Mouse (Mus musculus): Measurements from ENCODE around the gene St5. TPM values are rescaled to one million over a fixed set of nuclear protein-coding genes. Genes with fewer than 3 reads are reported as not detected.

St5 gene
- polyA plus RNA-seq, 2 experiments from 2014 or later = 1.8 to 3.9 TPM

DNA sequence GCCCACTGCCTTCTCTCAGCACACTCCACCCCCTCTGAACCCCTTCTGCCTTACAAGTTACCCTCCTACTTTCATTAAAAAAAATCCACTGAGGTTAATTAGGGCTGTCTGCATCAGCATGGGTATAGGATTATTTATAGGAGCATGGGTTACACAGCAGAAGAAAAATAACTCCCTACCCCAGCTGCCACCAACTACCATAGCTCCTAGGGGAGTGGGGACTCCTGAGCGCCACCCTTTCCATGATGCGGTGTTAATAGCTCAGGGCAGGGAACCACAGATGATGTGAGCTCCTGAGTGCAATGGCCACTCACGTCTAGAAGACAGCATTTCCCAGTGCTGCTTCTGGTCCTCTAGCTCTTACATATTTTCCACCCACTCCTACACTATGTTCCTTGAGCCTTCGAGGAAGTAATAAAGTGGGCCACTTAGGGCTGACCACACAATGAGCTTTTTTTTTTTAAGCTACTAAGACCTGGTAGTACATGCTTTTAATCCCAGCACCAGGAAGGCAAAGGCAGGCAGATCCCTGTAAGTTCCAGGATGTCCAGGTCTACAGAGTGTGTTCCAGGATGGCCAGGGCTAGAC lies 139.5 kb downstream of the St5 start:
- no peak for ATAC-seq

DNA sequence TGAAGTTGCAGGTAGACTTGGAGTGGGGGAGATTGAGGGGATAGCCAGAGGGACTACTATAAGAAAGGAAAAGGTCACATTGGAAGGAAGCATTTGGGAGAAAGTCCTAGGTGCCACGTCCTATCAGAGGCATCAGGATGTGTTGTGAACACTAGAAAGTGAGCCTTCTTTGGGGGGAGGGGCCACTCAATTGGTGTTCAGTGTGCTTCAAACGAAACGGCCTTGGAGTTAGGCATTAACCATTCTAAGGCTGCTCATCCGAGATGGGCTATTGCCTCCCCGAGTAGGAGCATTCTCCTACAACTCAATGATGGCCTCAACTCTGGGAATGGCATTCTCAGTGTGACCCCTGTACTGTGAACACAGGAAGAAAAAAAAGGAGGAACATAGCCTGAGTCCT lies 140.7 kb downstream of the St5 start:
- ATAC-seq = no peak

DNA sequence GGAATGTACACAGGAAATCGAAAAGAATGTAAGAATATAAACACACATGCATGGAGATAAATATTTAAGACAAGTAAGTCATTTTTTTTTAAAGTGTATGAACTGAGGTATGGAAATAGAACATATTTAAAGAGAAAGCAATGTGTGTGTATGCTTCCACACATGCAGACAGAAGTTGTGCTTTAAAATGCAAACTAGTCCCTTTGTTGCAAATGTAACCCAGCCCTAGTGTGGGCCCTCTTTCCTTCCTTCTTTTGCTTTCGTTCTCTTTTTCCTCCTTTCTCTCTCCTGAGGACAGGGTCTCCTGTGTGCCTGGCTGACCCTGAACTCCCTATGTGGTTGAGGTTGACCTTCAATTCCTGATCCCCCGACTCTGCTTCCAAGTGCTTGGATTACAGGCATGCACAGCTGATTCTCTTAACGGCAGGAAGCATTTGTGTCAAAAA lies 141.2 kb downstream of the St5 start:
- ATAC-seq = no peak

DNA sequence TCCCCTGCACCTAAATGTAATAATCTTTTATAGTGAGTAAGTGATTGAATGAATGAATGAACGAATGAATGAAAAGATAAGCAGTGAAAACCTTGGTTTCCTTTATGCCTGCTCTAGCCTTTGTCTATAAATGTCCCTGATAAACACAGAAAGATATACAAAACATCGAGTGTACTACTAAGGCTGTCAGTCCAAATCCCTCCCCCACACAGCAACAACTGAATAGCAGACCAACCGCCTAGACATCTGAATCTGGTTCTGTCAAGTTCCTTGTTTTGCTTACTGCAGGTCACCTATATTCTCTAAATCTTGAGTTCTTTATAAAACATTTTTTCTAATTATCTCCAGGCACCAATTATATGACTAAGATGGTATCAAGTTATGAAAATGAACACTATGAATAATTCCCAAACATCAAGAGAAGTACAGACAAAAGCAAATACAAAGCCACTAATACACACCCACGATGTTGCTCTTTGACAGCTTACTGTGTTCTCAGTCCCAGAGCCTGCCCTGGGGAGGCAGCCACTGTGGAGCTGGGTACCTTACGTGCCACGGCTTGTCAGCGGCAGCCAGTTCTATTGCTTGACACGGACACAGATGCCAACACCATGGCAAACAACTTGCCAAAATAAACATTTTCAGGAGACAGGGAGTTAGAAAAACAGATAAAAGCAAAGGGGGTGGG lies 141.8 kb downstream of the St5 start:
- no peak for ATAC-seq

DNA sequence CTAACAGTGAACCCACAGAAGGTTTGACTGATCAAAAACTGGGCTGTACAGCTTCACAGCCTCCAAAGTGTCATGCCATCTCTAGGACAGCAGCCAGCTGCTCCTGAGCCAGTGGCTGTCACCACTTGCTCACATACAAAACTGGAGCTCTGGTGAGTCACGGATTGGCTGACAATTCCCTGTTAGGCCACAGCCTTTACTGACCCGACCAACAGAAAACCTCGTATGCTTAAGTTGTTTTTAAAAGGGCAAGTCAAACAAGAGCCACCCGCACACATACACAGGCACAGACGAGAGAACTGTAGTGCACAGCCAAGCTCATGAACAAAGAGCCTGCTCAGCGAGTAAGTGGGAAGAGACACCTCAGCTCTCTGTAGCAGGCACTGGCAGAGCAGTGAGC lies 143.9 kb downstream of the St5 start:
- no peak for ATAC-seq

DNA sequence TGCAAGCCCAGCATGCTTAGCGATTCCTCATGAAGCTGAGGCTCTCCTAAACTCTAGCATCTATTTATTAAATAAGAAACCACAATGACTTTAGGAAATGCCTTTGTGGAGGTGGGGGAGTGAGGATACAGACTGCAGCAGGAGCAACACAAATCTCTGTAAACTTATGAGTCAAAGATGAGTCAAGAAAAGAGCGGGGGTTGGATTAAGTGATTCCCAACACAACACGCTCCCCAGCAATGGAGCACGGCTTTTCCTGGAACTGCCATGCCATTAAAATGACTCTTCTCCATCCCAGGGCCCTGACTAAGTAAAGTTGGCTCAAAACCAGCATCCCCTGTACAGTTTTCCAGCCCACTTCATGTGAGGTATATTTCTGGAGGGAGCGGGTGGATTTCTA lies 156.7 kb downstream of the St5 start:
- ATAC-seq = no peak

DNA sequence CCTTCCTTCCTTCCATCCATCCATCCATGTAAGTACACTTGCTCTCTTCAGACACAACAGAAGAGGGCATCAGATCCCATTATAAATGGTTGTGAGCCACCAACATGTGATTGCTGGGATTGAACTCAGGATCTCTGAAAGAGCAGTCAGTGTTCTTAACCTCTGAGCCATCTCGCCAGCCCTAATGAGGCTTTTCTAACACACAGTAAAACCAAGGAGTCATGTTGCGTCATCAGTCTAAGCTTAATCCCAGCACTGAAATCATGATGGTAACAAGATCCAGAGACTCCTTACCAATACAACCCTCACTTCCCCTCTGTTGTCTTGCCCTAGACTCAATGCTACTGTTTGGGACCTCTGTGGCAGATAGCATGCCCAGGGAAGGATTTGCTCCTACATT lies 157.2 kb downstream of the St5 start:
- no peak for ATAC-seq

DNA sequence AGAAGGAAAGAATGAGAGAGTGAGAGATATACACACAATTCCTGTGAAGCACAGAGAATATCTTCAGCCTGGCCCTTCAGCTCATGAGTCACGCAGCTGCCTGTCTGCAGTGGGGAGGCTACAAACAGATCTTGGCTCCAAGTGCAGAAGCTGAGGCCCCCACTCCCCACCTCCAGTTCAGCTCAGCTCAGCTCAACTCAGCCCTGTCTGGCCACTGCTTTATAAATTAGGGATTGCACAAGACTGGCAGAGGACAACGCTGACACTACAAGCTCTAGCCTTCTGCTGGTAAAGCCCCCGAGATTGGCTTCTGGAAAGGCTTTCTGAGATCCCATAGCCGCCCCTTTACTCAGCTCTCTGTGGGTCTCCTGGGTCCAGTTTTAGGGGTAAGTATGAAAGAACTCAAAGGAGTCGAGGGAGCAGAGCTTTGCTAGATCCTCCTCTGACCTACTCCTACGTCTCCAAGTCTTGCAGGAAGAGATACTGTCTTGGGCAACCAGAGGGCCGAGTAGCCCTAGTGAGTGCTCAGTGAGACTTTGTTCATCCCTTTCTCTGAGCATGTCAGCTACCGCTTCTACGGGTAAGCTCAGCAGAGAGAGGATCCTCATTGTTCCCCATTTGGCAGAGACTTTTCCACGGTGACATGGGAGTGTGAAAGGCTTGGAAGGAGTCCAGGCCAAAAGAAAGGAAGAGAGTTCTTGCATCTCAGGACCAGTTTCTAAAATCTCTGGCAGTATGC lies 158.0 kb downstream of the St5 start:
- ATAC-seq = no peak

DNA sequence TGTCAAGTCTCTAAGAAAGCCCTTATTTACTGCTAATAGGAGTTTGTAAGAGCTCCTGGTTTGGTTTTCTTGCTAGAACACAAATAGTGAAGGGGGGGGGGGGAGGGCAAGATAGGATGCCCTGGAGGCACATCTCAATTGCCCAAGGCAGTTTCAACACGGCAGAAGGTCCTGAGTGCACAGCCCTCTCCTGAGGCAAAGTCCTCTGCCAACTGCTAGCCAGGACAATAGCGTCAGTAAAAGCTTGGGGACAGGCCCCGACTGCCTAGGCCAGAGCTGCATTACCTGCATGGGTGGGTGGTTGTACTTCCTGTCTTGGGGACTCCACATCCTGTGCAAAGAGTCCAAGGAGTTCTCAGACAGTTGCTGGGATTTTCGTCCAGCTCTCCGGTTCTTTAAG lies 158.6 kb downstream of the St5 start:
- ATAC-seq = no peak

DNA sequence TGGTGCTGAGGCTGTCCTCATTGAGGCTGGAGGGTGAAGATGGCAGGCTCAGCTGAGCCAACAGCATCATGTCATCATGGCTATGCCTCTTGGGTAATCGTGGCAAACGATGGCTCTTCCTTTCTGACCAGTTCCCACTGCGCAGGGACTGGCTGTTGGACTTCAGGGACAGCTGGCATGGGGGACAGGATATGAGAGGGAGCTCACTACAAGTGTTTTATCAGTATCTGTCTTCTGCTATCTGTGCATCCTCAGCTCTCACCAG lies 161.1 kb downstream of the St5 start:
- ATAC-seq = no peak

DNA sequence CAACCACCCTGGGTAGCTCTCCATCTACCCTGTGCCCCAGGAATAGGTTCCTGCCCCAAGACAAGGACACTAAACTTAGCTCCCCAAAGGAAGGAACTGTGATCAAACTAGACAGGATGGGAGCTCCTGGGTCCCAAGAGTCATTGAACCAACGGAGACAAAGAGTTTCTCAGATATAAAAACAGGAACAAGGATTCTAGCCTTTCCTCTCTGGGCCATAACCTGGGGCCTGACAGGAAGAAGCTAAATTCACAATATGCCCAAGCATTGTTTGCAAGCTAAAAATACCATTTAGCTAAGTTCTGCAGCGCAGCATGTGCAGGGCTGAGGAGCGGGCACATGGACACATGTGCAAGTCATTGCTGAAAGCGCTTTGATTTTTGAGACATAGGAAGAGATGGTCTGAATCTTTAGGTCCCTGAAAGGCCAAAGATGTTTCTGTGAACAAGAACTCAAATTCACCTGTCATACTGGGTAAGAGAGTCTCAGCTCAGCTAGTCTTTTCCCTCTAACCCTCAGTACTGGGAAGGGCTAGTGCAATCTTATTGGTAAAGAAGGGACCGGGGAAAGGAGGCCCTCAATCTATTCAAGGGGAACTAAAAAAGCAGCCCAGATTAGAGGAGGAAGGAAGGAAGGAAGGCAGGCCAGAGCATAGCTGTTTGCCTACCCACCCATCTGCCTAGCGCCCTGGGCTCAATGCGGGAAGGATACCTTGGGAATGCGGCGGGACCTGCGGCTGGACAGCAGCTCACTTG lies 161.6 kb downstream of the St5 start:
- ATAC-seq = no peak

DNA sequence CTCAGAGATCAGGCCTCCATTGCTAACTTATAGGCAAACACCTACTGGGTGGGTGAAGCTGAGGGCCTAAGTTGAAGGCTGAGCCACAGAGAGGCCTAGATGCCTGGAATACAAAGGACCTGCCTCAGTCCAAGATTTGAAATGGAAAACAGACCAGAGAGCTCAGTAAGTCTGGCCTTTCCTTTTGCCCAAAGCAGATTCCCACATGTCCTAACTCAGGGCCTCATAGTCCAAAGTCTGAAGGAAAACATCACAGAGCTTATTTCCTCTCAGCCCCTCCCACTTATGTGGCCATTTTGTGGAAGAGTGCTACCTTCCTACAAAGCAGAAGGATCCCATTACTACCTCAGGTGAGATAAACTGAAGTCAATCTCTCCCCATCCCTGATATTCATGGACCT lies 162.5 kb downstream of the St5 start:
- ATAC-seq = no peak

DNA sequence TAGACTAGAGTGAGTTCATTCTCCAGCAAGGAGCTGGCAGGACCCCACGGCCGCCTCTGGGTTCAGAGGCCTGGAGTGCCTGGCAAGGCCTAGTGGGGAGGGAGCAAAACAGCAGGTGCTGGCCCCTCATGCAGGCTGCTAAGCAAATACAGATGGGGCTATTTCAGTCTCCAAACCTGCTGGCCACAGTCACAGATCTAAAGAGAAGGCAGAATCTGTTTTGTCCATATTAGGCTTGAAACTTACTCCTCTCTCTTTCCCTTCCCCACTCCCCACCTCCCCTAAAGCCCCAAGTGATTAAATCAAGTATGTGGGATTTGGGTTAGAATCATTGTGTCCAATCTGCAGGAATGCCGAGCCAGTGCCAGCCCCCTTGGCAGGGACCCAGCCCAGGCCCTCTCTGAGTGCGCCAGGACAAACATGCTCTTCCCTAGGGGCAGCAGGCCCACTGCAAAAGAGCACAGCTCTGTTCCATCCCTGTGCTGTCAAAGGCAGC lies 166.9 kb downstream of the St5 start:
- no peak for ATAC-seq

DNA sequence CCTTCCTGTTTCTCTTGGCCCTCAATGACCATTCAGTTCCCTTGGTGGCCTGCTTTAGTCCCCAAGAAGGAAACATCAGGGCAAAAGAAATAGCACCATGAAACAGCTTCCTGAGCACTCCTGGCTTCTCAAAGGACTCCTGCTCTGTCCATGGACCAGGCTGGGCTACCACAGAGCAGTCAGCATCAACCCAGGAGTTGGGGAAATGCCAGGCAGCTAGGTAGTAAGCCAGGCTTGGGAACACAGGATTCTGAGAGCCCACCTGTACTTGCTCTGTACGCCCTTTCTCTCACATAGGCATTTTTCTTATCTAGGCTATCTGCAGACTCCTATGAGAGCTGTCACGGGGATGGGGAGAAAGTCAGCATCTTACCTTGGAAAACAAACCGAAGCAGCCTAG lies 168.5 kb downstream of the St5 start:
- ATAC-seq = no peak

DNA sequence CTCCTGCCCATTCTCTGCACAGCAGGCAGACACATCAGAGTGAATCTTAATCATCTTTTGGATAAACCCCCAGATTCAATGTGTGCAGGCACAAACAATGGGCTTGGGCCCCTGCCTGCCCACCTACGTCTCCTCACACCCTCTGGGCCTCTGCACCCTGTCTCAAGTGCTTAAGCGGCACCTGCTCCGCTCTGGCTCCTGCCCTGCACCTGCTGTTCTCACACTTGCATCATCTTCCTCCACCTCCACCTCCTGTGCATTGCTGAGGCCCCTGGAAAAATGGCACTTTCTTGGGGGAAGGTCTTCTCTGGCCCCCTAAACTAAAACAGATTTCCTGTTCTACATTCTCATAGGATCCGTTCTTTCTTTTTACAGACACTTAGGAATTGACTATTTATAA lies 169.5 kb downstream of the St5 start:
- ATAC-seq = no peak

DNA sequence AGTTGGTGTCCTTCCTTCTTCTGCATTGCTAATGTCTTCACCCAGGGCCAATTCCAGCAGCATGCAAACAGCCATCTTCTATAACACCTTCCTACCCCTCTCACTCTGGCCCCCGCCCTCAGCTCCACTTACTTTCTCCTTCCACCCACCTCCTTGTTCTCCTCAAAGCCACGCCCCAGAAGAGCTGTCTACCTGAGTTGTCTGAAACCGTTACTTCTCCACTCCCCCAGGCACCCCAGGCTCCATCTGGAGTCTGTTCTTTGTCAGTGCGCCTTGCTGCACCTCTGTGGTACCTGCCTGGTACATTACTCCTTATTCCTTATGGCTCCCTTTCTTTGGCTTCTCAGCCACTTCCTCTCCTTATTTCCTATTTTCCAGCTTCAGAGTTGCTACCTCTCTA lies 170.3 kb downstream of the St5 start:
- ATAC-seq = no peak

DNA sequence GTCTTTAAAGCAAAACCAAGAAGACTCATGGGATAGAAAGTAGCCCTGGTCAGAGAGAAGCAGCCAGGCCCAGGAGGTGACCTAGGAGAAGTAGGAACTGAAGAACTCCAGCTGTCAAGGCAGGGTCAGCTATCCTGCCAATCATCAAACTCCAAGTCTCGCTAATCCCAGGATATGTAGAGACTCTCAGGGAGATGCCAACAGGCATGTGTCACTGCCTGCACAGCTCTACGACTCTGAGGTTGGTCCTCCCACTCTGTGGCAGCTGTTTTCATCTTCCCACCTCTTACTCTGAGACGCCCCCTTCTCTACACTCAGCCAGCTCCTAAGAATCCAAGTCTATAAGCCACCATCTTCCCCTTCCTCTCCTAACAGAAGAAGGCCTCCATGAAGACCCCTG lies 170.7 kb downstream of the St5 start:
- ATAC-seq = no peak

DNA sequence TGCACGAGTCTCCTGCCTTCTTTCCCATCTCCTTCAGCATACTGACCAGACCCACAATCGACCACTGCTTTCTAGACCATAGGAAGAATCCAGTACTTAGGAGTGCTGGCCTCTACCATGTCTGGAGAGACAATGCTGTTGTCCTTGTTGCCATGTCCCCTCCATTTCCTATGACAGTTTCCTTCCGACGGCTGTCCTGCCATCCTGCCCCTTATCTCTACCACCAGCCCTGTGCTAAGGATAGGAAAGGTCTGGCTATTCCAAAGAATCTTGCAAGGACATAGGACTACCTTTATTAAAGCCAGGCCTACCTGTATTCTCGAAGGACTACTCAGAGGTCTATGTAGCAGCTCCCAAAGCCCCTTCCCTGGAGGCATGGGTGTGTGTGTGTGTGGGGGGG lies 171.9 kb downstream of the St5 start:
- no peak for ATAC-seq

DNA sequence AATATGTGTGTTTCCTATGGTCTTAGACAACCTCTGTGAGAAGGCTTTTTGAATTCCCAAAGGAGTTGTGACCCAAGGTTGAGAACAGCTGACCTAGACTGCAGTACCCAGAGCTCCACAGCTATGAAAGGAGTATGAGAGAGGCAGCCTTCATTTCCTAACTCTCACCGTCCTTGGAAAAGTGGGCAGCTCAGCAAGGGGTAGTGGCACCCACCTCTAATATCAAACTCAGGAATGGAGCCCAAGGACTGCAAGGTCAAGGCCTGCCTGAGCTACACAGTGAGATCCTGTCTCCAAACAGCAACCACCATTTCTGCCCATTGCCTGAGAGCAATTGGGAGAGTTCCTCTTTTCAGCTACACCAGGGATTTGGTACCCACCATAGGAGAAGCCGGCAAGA lies 173.7 kb downstream of the St5 start:
- no peak for ATAC-seq

DNA sequence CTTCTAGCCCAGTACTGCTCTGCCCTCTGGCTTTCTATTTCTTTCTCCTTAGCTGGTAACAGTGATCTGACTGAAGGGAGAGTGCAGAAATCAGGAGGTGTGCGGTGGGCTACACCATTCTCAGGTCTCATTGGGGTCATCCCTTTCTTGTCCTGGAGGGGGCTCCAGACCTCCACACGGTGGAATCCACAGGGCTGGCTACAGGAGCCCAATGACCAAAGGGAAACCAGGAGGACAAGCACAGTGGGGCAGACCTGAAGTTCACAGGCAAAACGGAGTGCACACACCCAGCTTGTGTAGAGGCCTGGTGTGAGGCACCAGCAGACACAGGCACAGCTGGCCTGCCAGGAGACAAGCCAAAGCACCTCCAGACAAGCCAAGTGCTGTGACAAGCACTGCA lies 175.0 kb downstream of the St5 start:
- ATAC-seq = no peak

DNA sequence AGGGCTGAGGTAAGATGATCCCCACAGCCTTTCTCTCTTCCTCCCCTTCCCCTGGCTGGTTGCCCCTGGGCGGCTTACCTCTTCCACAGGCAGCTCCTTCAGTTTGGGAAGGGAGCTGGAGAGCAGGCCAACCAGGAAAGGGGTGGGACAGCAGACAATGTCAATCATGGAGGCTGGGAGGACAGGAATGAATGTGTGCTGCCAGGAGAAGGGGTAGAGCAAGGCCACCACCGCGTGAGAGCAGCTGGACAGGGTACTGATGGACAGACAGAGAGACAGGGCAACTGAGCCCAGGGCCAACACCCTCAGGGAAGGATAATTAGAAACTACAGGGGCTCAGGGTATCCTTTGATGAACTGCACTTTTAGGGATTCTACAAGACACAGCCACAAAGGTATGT lies 175.9 kb downstream of the St5 start:
- no peak for ATAC-seq

DNA sequence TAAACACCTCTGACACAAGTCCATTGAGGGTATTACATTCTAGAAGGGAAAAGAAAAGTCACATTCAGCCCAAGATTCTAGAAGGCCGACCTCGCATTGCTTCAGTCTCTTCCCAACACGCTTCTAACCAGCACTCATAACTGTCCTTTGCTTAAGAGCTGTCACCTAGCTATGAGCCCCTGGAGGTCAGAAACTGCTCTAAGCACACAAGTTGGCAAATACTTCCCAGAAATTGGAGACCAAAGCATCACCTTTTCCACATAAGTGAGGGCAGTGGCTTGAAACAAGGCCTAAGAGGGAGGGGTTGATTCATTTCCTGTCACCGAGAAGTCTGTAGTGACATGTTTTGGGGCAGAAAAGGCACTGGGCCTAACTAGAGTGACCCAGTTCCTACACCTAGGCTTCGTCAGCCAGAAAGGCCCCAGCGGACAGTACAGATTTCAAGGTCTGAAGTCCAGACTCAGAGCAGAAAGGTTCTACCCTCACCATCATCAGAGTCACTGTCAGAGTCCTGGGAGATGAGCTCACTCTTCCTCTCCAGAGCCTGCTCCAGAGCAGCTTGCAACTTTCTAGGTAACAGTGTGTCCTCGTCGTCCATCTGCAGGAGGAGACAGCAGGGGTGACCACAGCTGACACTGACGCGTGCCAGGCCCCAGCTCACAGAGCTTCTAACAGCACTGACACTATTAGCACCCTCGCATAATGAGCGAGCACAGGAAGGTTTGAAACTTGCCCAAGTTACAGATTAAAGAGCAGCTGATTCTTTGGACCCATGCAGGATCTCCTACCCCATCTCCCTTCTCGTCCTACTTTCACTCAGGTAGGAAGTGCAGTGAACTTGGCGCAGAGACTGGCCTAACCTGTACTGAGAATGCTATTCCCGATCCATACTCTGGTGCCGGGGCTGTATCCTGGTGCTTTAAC lies 177.4 kb downstream of the St5 start:
- no peak for ATAC-seq

Data from CD4-positive, CD25-positive, alpha-beta regulatory T cell, adult 4 months (primary cell).